Mouse (Mus musculus): ENCODE data around the gene Zmiz1. TPM values are rescaled to one million over a fixed set of nuclear protein-coding genes. Genes with fewer than 3 reads are reported as not detected.

The Zmiz1 gene
- total RNA-seq, 2 experiments from 2014 or later, result 4.6 to 36.0 TPM

DNA sequence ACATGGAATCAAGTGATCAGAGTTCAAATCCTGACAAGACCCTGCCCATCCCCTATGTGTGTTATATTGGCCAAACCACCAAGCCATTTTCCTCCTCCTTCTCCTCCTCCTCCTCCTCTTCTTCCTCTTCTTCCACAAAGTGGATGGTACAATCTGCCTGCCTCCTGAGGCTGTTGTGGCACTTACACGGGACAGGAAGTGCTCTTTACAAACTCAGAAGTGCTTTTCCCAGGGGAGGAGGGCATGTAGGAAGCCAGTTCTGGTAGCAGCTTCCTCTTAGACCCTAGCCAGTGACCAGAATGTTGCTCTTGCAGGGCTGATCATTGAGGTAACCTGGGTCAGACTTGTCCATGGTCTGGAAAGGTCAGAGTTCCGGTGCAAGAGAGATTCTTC lies 6.4 kb upstream of the Zmiz1 start:
- ATAC-seq (replicated peaks; ENCODE audit: low FRiP score, poor library complexity, severe bottlenecking), result no peak

DNA sequence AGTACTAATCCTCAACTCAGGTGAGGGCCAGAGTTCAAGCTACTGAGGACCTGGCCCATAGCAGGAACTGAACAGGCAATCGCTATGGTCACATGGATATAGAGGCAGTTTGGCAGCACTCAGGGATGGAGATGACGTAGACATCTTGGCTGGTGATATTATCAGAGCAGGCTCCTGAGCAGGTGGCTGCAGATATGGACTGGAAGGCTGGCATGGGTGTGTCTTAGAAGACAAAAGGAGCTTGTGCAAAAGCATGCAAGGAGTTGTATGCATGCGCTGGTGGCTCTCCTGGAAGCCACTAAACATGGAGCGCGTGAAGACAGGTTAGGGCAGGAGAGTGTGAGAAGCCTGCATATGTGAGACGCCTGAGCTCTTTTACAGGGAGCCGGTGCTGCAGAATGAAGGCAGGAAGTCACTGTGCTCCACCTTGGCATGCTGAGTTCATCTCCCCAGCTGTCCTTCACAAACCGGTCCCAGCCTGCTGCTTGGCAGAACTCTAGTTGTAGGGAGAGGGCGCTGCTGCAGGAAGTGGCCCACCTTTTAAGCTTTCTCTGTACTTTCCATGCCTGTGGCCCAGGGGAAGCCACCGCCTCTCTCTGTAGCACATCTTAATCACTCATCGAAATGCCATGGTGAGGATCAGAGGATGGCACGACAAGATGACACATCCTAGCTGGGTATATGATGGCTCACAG lies 4.8 kb upstream of the Zmiz1 start:
- ATAC-seq (replicated peaks; ENCODE audit: low FRiP score, poor library complexity, severe bottlenecking), result no peak

DNA sequence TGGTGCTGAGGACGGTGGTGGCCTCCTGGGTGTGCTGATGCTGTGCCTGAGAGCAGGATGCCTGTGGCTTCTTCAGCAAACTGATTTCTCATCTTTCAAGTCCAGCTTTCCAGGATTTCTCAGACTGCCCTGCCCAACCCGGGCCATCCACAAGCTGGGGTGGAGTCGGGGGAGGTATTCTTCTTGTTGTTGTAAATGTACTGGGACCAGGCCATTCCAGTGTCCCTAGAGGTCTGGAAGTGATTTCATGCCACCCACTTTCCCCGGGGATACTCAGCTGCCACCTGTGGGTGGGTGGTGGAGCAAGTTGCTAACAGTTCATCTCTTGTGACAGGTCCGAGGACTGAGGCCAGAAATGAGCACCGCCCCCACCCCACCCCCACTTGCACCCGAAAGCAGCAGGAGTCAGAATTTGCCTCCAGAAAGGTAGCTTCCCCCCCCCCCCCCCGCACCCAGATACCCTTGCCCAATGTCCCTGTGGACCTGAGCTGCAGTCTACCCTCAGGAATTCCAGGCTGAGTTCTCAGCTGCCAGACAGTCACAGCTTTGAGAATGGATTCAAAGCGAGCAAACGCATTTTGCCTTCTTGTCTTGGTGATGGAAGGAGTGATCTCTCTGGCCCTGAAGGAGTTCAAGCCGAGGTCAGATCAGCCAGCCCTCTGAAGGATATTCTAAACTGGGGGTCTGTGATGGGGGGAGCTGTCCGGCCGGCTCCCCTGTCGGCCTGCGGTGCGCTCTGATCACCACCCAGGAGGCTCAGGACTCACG lies 2.1 kb upstream of the Zmiz1 start:
- no peak for ATAC-seq (replicated peaks; ENCODE audit: low FRiP score, poor library complexity, severe bottlenecking)

DNA sequence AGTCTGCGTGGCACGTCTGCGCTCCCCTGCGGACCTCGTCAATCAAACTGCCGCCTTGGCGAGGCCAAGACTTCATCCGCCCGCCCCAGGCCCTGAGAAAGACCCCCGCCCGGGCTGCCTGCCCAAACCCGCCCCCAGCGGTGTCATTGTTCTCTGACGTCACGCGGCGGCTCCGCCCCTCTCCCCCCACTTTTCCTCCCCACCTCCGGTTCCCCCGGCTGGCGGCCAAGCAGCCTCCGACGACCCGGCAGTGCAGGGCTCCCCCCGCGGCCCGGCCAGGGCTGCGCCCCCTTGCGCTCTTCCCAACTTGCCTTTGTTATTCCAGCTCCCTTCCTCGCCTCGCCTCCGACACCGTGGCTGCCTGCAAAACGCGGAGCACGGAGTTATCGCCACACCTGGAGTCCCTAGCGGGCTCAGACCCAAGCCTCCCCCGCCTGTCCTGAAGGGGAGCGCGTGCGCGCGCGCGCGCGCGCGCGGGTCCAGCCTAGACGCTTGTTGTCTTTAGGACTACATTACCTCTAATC lies 1.5 kb upstream of the Zmiz1 start:
- no peak for ATAC-seq (replicated peaks; ENCODE audit: low FRiP score, poor library complexity, severe bottlenecking)

- no peak for ATAC-seq (replicated peaks; ENCODE audit: low FRiP score, poor library complexity, severe bottlenecking)
Measured at GRCm38 (mm10) chr14:25458111-25459015, 622 bp upstream of the Zmiz1 start.

DNA sequence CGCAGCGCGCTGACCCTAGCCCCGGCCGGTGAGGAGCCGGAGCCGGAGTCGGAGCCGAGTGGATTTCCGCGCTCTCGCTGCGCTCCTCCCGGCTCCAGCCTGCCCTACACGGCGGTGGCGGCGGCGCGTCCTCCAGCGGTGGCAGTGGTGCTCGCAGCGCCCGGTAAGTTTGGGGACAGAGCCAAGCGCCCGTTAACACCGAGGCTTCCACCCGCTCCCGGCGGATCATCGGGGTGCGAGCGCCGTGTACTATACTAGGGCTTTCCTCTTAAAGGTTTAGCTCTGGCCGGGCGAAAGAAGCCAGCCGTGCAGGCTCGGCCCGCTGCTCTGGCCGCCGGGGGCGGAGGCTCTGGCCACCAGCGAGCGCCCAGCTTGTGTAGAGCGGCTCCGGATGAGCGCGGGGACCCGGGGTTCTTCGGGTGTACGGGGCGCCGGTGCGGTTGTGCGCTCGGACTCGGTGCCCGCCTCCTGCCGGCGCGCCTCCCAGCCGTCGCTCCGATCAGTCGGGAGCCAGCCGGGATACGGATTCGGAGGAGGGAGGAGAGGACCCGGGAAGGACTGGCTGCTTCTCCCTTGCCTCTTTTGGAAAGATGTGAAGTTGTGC lies 511 bp downstream of the Zmiz1 start:
- no peak for ATAC-seq (replicated peaks; ENCODE audit: low FRiP score, poor library complexity, severe bottlenecking)

GRCm38 (mm10) chr14:25459998-25460800 lies 1.2 kb downstream of the Zmiz1 start:
- no peak for ATAC-seq (replicated peaks; ENCODE audit: low FRiP score, poor library complexity, severe bottlenecking)

DNA sequence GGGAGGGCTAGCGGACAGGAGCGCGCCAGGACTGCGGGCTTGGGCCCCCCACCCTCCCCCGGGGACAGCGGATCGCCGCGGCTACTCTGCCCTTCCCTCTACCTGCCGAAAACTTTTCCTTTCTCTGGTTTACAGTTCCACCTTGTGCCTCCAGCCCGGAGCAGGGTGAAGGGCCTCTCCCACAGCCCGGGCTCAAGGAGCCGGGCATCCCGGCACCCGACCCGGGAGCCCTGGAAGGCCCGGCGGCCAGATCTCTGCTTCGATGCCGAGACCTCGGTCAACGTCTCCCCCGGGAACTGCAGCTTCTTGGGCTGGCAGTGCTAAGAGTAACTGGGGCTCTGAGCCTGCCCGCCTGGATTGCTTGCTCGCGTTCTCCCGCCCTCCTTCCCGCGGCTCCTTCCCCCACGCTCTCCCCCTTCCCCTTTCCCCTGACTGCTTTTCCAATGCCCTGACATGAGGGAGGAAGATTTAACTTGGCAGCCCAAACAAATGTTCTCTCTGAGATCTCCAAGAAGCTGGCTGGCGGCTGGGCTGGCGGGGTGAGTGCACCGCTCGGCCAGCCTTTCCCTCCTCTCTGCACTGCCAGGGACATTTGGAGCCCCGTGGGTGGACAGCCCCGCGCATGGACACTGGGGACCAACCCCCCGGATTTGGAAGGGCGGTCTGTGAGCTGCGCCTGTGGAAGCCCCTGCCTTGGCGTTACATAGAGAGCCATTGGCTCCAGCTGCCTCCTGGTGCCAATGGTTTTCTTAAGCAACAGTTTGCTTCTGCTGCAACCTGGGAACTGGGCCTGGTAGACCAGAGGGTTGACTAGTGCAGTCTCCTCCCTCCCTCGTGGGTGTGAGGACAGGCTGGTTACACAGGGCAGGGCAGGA lies 2.1 kb downstream of the Zmiz1 start:
- no peak for ATAC-seq (replicated peaks; ENCODE audit: low FRiP score, poor library complexity, severe bottlenecking)

DNA sequence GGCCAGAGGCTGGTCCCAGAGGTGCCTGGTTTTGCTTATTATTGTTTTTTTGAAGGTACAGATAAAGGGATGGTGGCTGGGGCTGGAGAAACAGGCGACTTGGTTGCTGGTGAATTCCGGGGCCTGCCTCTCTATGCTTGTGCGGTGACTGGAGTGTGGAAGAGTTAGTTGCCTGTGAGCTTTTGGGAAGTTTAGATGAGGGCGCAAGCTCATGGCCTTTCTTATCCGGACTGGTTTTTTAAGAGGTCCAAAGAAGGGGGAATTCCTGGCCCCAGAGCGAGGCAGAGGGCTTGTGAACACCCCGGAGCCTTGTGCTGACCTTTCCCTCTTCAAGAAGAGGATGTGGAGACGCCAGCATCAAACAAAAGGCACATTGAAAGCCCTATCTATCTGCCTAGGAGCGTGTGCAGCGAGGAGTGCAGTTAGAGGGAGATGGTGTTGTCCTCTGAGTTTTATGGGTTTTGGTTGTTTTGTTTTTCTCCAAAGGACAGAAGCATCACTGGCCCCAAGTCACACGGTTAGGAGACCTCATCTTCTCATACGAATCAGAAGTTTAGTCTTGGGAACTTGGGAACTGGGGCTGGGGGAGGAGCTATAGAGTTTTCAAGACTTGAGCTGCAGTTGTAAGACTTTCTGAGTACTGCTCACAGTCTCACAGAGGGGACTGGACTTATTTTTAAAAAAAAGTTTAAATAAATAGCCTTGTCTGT lies 2.8 kb downstream of the Zmiz1 start:
- ATAC-seq (replicated peaks; ENCODE audit: low FRiP score, poor library complexity, severe bottlenecking), result no peak

DNA sequence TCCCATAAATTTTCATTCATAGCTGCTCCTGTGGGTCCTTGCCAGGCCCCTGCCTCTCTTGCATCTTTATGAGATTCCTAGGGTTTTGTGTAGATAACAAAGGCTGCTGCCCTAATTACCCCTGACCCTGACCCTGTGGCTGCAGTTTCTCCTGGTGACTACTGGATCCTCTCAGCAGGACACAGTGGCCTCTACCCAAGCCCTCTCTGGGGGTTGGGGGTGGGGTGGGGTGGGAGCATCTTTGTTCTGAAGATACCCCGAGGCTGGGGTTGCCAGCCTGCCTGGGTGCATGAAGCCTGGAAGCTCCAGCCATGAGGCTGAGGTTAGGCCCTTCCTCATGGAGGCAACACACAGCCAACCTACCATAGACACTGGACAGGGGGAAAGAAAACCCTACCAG lies 4.0 kb downstream of the Zmiz1 start:
- ATAC-seq (replicated peaks; ENCODE audit: low FRiP score, poor library complexity, severe bottlenecking), result no peak

- ATAC-seq (replicated peaks; ENCODE audit: low FRiP score, poor library complexity, severe bottlenecking), result no peak
Measured at GRCm38 (mm10) chr14:25463919-25464318, 4.9 kb downstream of the Zmiz1 start.

- no peak for ATAC-seq (replicated peaks; ENCODE audit: low FRiP score, poor library complexity, severe bottlenecking)
Measured at GRCm38 (mm10) chr14:25464611-25465307, 5.8 kb downstream of the Zmiz1 start.

DNA sequence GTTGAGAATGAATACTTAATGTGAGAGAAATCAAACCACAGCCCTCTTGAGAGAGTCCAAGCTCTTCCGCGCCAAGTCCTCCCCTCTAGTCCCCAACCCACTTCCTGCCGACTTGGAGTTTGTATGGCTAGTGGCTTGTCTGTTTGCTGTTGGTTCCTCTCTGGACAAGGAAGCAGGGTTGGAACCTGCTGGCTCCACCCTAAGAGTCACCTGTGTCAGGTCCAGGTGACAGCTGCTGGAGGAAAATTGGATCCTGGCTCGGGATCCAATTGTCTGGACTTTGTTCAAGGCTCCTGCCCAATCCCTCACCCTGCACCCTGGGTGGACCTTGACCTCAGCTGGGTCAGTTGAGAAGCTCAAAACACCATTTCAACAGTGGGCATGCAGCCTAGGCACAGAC lies 7.4 kb downstream of the Zmiz1 start:
- ATAC-seq (replicated peaks; ENCODE audit: low FRiP score, poor library complexity, severe bottlenecking), result no peak

GRCm38 (mm10) chr14:25467911-25468668 lies 9.1 kb downstream of the Zmiz1 start:
- no peak for ATAC-seq (replicated peaks; ENCODE audit: low FRiP score, poor library complexity, severe bottlenecking)

- no peak for ATAC-seq (replicated peaks; ENCODE audit: low FRiP score, poor library complexity, severe bottlenecking)
Measured at GRCm38 (mm10) chr14:25468891-25469529, 10.0 kb downstream of the Zmiz1 start.

All from erythroid progenitor cell, adult 5-6 weeks (primary cell).